Mouse (Mus musculus) liver, postnatal 0 days (tissue): ENCODE data around the gene Zfp638.

Experiments used
- CTCF ChIP-seq: sonication (generic); IDR thresholded peaks from 2 replicates; pipeline ENCODE4 v1.5.1; 2016; ENCODE audit warnings: antibody characterized with exemption, low read depth
- EP300 ChIP-seq: IDR thresholded peaks from 2 replicates; pipeline ENCODE4 v1.6.1; 2016; ENCODE audit warnings: antibody characterized with exemption, low read depth, mild to moderate bottlenecking

GRCm38 (mm10) chr6:83879815-83880214 is 12.9 kb downstream of the Zfp638 start:
- peak; percentile 70 for TF ChIP-seq CTCF
- TF ChIP-seq EP300, result no peak
